Mouse (Mus musculus) spleen, adult 2 months (tissue): ENCODE data around the gene Pdlim7. TPM values are rescaled to one million over a fixed set of nuclear protein-coding genes. Genes with fewer than 3 reads are reported as not detected.

Experiments
- DNase-seq, 2 experiments: peaks; one replicate each; pipeline versions ENCODE4 v3.0.0 to v3.0.0-alpha.2; 2012 to 2021; ENCODE audit warnings: low spot score in 2 of 2, low read depth in 1 of 2
- H3K27ac ChIP-seq: fragments of 200-500 bp; 2 replicates; pipeline ENCODE4 v1.5.1; 2012; ENCODE audit warnings: low read length, inconsistent platforms; ENCODE audit not compliant: insufficient read depth
- H3K27me3 ChIP-seq: fragments of 200-500 bp; 2 replicates; pipeline ENCODE4 v1.6.1; 2012; ENCODE audit warnings: mild to moderate bottlenecking, moderate library complexity, low read length, inconsistent platforms; ENCODE audit not compliant: control insufficient read depth, insufficient read depth
- H3K36me3 ChIP-seq: fragments of 200-500 bp; 2 replicates; pipeline ENCODE4 v1.6.1; 2012; ENCODE audit warnings: mild to moderate bottlenecking, low read length, inconsistent platforms; ENCODE audit not compliant: control insufficient read depth, insufficient read depth
- H3K4me1 ChIP-seq: fragments of 200-500 bp; 2 replicates; pipeline ENCODE4 v1.6.1; 2011; ENCODE audit warnings: inconsistent platforms; ENCODE audit not compliant: control insufficient read depth, insufficient read depth, insufficient read length
- H3K4me3 ChIP-seq: fragments of 200-500 bp; 2 replicates; pipeline ENCODE4 v1.5.1; 2011; ENCODE audit warnings: mild to moderate bottlenecking, inconsistent platforms; ENCODE audit not compliant: insufficient read depth, insufficient read length; ENCODE audit errors: extremely low read depth
- CTCF ChIP-seq: fragments of 200-500 bp; IDR thresholded peaks from 2 replicates; pipeline ENCODE4 v1.5.1; 2011; ENCODE audit warnings: mild to moderate bottlenecking, inconsistent platforms; ENCODE audit not compliant: insufficient read depth, insufficient read length, insufficient replicate concordance; ENCODE audit errors: extremely low read depth
- POLR2A ChIP-seq: fragments of 200-500 bp; IDR thresholded peaks from 2 replicates; pipeline ENCODE4 v1.6.1; 2011; ENCODE audit warnings: low read depth, low read length, inconsistent platforms
- WGBS: fragments of 180-500 bp; shearing (Covaris S2); methylation state at CpG from one replicate; pipeline ENCODE4 v1.1.7; 2018; 5-methylcytosine and 5-hydroxymethylcytosine counted together
- polyA plus RNA-seq: library from polyadenylated mRNA; depleted of rRNA; stranded (reverse); fragments of >200 nt; gene quantifications from 2 replicates; pipeline ENCODE4 v1.2.3, GENCODE M21; 2012

Gene Pdlim7
- polyA plus RNA-seq, 1 experiment, result 38.3 TPM

GRCm38 (mm10) chr13:55487578-55488498, 25.6 kb downstream of the Pdlim7 start, which contains the start of gene Dbn1:
TSS of gene Dbn1 (minus strand) at chr13:55488111.
- Histone ChIP-seq H3K27me3 (peaks cover 19% of the 10 kb centered on the region), H3K4me3 (peak within 1 kb of the TSS; percentile 53; the same call in 1 of the 2 replicates), H3K27ac (no peak within 1 kb of the TSS), H3K36me3 (no peaks in the 10 kb centered on the region), H3K4me1 (peaks cover 10% of the 10 kb centered on the region)
- no peak for TF ChIP-seq POLR2A
- no peak for TF ChIP-seq CTCF
- no peak for DNase-seq
- WGBS, result 3% methylated on average over 76 of the region's 83 CpGs

DNA sequence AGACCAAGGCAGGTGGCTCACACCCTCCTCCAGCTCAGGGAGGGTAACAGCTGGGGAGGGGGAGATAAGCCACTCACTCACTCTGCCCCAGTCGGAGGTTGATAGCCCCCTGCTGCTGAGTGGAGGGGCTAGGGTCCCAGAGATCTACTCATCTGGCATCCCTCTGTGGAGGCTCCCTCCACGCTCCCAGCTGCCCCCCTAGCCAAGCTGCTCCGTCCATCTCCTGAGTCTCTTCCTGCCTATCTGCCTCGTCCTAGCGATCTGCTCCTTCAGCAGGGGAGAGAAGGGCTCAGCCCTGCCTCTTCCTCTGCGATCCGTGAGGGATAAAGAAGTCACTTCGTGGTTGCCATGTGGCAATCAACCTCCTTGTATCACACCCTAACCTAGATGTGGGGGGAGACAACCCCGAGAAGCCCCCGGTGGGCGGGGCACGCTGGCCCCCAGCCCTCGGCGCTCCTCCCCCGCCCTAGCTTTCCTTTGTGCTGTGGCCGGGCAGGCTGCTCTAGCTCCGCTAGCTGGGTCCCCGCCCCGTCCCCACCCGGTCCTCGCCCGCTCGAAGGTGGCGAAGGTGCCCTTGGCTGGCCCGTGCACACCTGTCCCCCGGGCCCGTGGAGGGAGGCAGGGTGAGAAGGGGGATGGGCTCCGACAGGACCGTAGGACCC, 26.4 kb downstream of the Pdlim7 start:
- peaks cover 17% of the 10 kb centered on the region for H3K27me3 ChIP-seq
- H3K4me1 ChIP-seq, result peaks cover 10% of the 10 kb centered on the region
- no peak for DNase-seq
- TF ChIP-seq POLR2A (no peak), CTCF (no peak)
- WGBS, result 3% methylated on average over 29 of the region's 29 CpGs
- peak overlapping the region; percentile 53; the same call in 1 of the 2 replicates for H3K4me3 ChIP-seq
- H3K36me3 ChIP-seq, result no peaks in the 10 kb centered on the region
- H3K27ac ChIP-seq, result no peak overlapping the region

- Histone ChIP-seq H3K27me3 (peaks cover 17% of the 10 kb centered on the region), H3K36me3 (no peaks in the 10 kb centered on the region), H3K4me3 (no peak overlapping the region), H3K4me1 (peaks cover 10% of the 10 kb centered on the region), H3K27ac (no peak overlapping the region)
- TF ChIP-seq CTCF (no peak), POLR2A (no peak)
- WGBS, result 71% methylated on average over 14 of the region's 14 CpGs
- no peak for DNase-seq
Measured at GRCm38 (mm10) chr13:55486029-55486794, 27.3 kb downstream of the Pdlim7 start.

DNA sequence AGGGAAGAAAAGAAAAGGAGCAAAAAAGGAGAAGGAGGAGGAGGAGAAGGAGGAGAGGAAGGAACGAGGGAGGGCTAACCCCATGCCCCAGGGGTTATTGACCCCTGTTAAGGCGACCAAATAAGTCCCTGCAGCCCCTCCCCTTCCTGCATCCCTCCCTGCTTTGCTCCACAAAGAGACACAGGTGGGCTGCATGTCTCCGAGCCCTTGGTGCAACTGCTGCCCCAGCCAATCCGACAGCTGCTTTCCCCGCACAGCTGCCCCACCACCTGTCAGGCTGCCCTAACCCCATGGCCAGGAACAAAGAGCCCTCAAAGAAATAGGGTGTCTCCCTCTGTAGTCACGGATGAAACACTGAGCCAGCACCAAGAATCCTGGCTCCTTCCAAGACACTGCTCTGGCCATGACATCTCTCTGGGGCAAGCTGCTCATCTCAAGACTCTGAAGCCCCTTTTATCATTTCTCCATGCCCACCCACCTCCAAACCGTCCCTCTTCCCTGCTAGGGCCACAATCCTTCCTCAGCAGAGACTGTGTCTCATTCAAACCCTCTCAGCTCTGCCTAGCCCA, 28.9 kb downstream of the Pdlim7 start:
- Histone ChIP-seq H3K4me1 (peaks cover 10% of the 10 kb centered on the region), H3K4me3 (no peak overlapping the region), H3K36me3 (no peaks in the 10 kb centered on the region), H3K27me3 (peaks cover 17% of the 10 kb centered on the region), H3K27ac (no peak overlapping the region)
- no peak for DNase-seq
- WGBS, result 40% methylated on average over 7 of the region's 7 CpGs
- TF ChIP-seq POLR2A (no peak), CTCF (no peak)

DNA sequence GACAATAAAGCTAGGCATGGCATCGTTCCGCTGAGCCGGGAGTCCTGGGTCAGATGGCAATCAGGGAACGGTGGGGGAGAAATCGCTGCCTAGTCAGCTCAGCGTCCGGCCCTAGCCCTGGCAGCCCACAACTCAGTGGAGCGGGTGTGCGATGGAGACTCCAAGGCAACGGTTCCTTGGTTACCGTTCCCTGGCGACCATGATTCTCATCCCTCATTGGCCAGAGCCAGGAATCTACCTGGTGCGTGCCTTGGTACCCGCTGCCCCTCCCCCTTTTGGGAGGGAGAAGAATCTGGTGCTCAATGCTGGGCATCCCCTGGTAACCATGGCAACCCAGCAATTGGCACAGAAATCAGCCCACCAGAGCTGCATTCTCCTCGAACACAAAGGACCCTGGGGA, 29.9 kb downstream of the Pdlim7 start:
- WGBS, result 48% methylated on average over 15 of the region's 15 CpGs
- TF ChIP-seq POLR2A (no peak), CTCF (no peak)
- Histone ChIP-seq H3K27me3 (peaks cover 17% of the 10 kb centered on the region), H3K36me3 (no peaks in the 10 kb centered on the region), H3K4me3 (no peak overlapping the region), H3K27ac (no peak overlapping the region), H3K4me1 (peaks cover 15% of the 10 kb centered on the region)
- DNase-seq, result no peak

GRCm38 (mm10) chr13:55483071-55483470, 30.4 kb downstream of the Pdlim7 start:
- peaks cover 16% of the 10 kb centered on the region for H3K27me3 ChIP-seq
- H3K36me3 ChIP-seq, result no peaks in the 10 kb centered on the region
- TF ChIP-seq POLR2A, result no peak
- no peak for TF ChIP-seq CTCF
- WGBS, result 77% methylated on average over 9 of the region's 9 CpGs
- H3K4me3 ChIP-seq, result no peak overlapping the region
- H3K27ac ChIP-seq, result peak overlapping the region; percentile 31; the same call in 1 of the 2 replicates
- DNase-seq, result no peak
- peaks cover 15% of the 10 kb centered on the region for H3K4me1 ChIP-seq
